Mouse (Mus musculus) small intestine, adult 10 weeks (tissue): ENCODE data around the gene Slc22a29. TPM values are rescaled to one million over a fixed set of nuclear protein-coding genes. Genes with fewer than 3 reads are reported as not detected.

ENCODE experiments used
- polyA plus RNA-seq: library from polyadenylated mRNA; stranded (reverse); fragments of 350-450 nt; fragmentation: Illumina TruSeq; extraction: RNeasy Lipid Tissue Mini Kit (QIAGEN cat#74804); gene quantifications from one replicate; pipeline ENCODE4 v1.2.3, GENCODE M21; 2014; ENCODE audit warnings: low replicate concordance

Gene Slc22a29
- polyA plus RNA-seq: not detected

GRCm38 (mm10) chr19:8218800-8219199 lies at the start of gene Slc22a29:
Gene Slc22a29 (minus strand): TSS chr19:8218900.

GRCm38 (mm10) chr19:8131881-8132280 lies 86.8 kb downstream of the Slc22a29 start, which contains the start of gene Slc22a28:
Gene Slc22a28 (minus strand): TSS chr19:8131982.

Other genes starting within 250 kb of the Slc22a29 start
- gene Slc22a28, start 86.9 kb downstream of the Slc22a29 start, polyA plus RNA-seq: not detected
- gene Slc22a30, start 186.2 kb upstream of the Slc22a29 start, polyA plus RNA-seq: not detected